Mouse (Mus musculus) lung, embryonic 16.5 days (tissue): ENCODE measurements around the gene Cyb5d1. TPM values are rescaled to one million over a fixed set of nuclear protein-coding genes. Genes with fewer than 3 reads are reported as not detected.

Experiments used
- ATAC-seq: fragments of 200-750 bp; cut with Nextera tagmentation; 2 replicates; pipeline ENCODE4 v1.8.0; 2017; ENCODE audit warnings: low read depth, mild to moderate bottlenecking, moderate library complexity
- H3K27ac ChIP-seq: fragments of 300-500 bp; sonication (generic); 2 replicates; pipeline ENCODE4 v1.5.1; 2014; ENCODE audit warnings: mild to moderate bottlenecking, control low read depth, low read length
- H3K27me3 ChIP-seq: fragments of 300-500 bp; sonication (generic); 2 replicates; pipeline ENCODE4 v1.6.1; 2014; ENCODE audit warnings: low read depth, low read length, mixed read lengths; ENCODE audit not compliant: control insufficient read depth, insufficient read depth
- H3K36me3 ChIP-seq: fragments of 300-500 bp; sonication (generic); 2 replicates; pipeline ENCODE4 v1.6.1; 2014; ENCODE audit warnings: low read length; ENCODE audit not compliant: control insufficient read depth, insufficient read depth
- H3K4me1 ChIP-seq: fragments of 300-500 bp; sonication (generic); replicated peaks from 2 replicates; pipeline ENCODE4 v1.6.1; 2014; ENCODE audit warnings: low read length, mixed read lengths; ENCODE audit not compliant: control insufficient read depth, insufficient read depth
- H3K4me2 ChIP-seq: fragments of 300-500 bp; sonication (generic); 2 replicates; pipeline ENCODE4 v1.6.1; 2014; ENCODE audit warnings: low read depth, low read length, control low read depth
- H3K4me3 ChIP-seq: fragments of 300-500 bp; sonication (generic); 2 replicates; pipeline ENCODE4 v1.5.1; 2014; ENCODE audit warnings: mild to moderate bottlenecking, low read length, control low read depth
- H3K9ac ChIP-seq: fragments of 300-500 bp; sonication (generic); 2 replicates; pipeline ENCODE4 v1.6.1; 2014; ENCODE audit warnings: low read length, control low read depth
- H3K9me3 ChIP-seq: fragments of 300-500 bp; sonication (generic); 2 replicates; pipeline ENCODE4 v1.6.1; 2016; ENCODE audit warnings: low read length; ENCODE audit not compliant: control insufficient read depth
- WGBS: fragments of 180-500 bp; shearing (Covaris S2); extraction: QIAGEN DNeasy Blood & Tissue Kit; methylation state at CpG from one replicate; pipeline ENCODE4 v1.1.7; 2014; 5-methylcytosine and 5-hydroxymethylcytosine counted together
- polyA plus RNA-seq: library from polyadenylated mRNA; unstranded; fragments of >200 nt; fragmentation: Nextera tagmentation; extraction: Ambion mirVana; gene quantifications from 2 replicates; pipeline ENCODE4 v1.2.1, GENCODE M21; 2015

Gene Cyb5d1
- polyA plus RNA-seq, 1 experiment from 2014 or later, result 32.6 TPM

- Histone ChIP-seq H3K4me3 (no peak overlapping the region), H3K36me3 (no peaks in the 10 kb centered on the region), H3K4me2 (no peak overlapping the region), H3K27me3 (peaks cover 3% of the 10 kb centered on the region; the same call in 1 of the 2 replicates), H3K4me1 (peaks cover 13% of the 10 kb centered on the region), H3K9me3 (no peaks in the 10 kb centered on the region), H3K9ac (no peak overlapping the region), H3K27ac (no peak overlapping the region)
- ATAC-seq, result no peak
- 73% methylated on average over 2 of the region's 2 CpGs for WGBS
These were observed 30.8 kb upstream of the Cyb5d1 start for GRCm38 (mm10) chr11:69426246-69426645.

GRCm38 (mm10) chr11:69423885-69424284, 28.5 kb upstream of the Cyb5d1 start:
- WGBS, result 54% methylated on average over 6 of the region's 6 CpGs
- Histone ChIP-seq H3K4me3 (no peak overlapping the region), H3K9me3 (no peaks in the 10 kb centered on the region), H3K4me2 (no peak overlapping the region), H3K27me3 (peaks cover 8% of the 10 kb centered on the region; the same call in 1 of the 2 replicates), H3K36me3 (no peaks in the 10 kb centered on the region), H3K27ac (no peak overlapping the region), H3K4me1 (peaks cover 24% of the 10 kb centered on the region), H3K9ac (no peak overlapping the region)
- ATAC-seq, result no peak

DNA sequence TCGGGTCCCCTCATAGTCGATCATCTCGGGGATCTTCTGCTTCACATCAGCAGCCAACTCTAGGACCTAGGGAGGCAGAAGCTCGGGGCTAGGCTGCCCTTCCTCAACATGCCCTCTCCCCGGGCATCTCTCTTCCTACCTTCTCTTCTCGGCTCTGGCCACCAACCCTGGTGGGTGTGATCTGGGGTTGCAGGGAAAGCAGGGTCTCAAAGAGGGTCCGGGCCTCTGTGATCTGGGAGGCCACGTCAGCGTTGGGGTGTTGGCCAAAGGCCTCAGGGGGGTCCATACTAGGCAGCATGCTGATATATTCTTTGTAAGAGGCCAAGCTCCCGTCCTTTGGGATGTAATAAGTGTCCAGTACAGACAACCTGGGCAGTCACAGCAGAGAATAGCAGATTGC, 27.4 kb upstream of the Cyb5d1 start:
- Histone ChIP-seq H3K27me3 (peaks cover 8% of the 10 kb centered on the region; the same call in 1 of the 2 replicates), H3K4me1 (peaks cover 22% of the 10 kb centered on the region), H3K27ac (no peak overlapping the region), H3K4me2 (no peak overlapping the region), H3K9ac (no peak overlapping the region), H3K36me3 (no peaks in the 10 kb centered on the region), H3K4me3 (no peak overlapping the region), H3K9me3 (no peaks in the 10 kb centered on the region)
- ATAC-seq, result no peak
- 85% methylated on average over 10 of the region's 10 CpGs for WGBS

DNA sequence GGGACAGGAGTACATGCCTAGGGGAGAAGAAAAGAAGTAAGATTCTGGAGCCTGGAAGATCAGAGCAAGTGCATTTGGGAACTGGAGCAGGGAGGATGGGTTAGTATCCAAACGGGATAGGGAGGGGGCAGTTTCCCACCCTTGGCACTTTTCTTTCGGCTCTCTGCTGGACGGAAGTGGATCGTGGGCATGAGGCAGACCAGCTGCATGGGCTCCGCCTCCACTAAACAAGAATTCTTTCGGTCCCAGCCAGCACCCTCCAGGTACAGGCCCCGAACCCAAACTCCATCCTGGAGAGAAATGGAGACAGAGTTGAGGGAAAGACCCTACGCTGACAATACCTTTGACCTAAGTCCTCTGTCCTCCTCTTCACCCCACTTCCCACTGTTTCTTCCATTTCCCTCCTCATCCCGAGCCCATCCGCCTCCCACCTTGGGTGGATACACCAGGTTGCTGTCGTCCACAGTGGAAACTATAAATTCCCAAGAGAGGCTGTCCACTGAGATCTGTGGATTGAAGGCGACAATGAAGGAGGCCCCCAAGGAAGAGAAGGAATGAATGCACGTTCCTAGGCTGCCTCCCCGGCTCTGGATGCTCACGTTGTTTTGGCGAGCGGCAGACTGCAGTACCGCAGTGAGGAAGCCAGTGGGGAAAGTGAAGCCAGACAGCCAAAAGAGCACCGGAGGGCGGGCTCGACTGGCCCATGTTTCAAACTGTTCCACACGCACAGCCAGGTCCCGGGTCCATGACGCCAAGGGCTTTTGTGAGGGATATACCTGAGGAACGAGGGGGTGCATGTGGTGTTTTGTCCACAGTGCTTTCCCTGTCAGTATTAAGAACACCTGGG, 25.9 kb upstream of the Cyb5d1 start:
- H3K4me1 ChIP-seq, result peaks cover 31% of the 10 kb centered on the region
- 21% methylated on average over 25 of the region's 25 CpGs for WGBS
- peak overlapping the region; percentile 43; the same call in 1 of the 2 replicates for H3K9ac ChIP-seq
- H3K4me2 ChIP-seq, result peak overlapping the region; percentile 96
- no peaks in the 10 kb centered on the region for H3K36me3 ChIP-seq
- peaks cover 8% of the 10 kb centered on the region; the same call in 1 of the 2 replicates for H3K27me3 ChIP-seq
- ATAC-seq, result no peak
- peak overlapping the region; percentile 56; the same call in 1 of the 2 replicates for H3K4me3 ChIP-seq
- no peak overlapping the region for H3K27ac ChIP-seq
- no peaks in the 10 kb centered on the region for H3K9me3 ChIP-seq

- WGBS, result 12% methylated on average over 10 of the region's 10 CpGs
- Histone ChIP-seq H3K4me1 (peaks cover 31% of the 10 kb centered on the region), H3K36me3 (no peaks in the 10 kb centered on the region), H3K9me3 (no peaks in the 10 kb centered on the region), H3K4me2 (peak overlapping the region; percentile 96), H3K9ac (peak overlapping the region; percentile 43; the same call in 1 of the 2 replicates), H3K4me3 (peak overlapping the region; percentile 56), H3K27ac (0 out of 2 replicates have a peak overlapping the region, but pooled peaks have one; percentile 17), H3K27me3 (peaks cover 8% of the 10 kb centered on the region; the same call in 1 of the 2 replicates)
- no peak for ATAC-seq
These were observed 25.1 kb upstream of the Cyb5d1 start for GRCm38 (mm10) chr11:69420554-69421000.

- H3K9ac ChIP-seq, result peak overlapping the region; percentile 58
- under 1% methylated on average over 31 of the region's 31 CpGs for WGBS
- H3K27me3 ChIP-seq, result peaks cover 8% of the 10 kb centered on the region; the same call in 1 of the 2 replicates
- ATAC-seq, result no peak
- H3K9me3 ChIP-seq, result no peaks in the 10 kb centered on the region
- H3K4me1 ChIP-seq, result peaks cover 33% of the 10 kb centered on the region
- peak overlapping the region; percentile 93 for H3K27ac ChIP-seq
- peak overlapping the region; percentile 56 for H3K4me3 ChIP-seq
- peak overlapping the region; percentile 96 for H3K4me2 ChIP-seq
- H3K36me3 ChIP-seq, result no peaks in the 10 kb centered on the region
These were observed 24.6 kb upstream of the Cyb5d1 start for GRCm38 (mm10) chr11:69419813-69420553.

DNA sequence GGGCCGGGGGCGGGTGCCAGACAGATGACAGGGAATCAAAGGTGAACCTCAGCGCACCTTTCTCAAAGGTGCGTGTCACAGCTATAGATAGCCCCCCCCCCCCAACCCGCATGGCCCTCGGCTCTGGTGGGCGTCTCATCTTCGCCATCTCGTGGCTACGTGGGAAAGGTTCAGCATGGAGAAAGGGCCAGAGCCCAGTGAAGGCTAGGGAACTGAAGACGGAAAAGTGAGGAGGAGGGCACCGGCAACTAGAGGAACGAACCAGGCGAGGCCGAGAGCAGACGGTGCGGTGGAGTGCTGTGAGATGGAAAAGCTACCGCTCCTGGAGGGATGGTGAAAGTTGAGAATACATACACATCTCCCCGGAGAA, 24.0 kb upstream of the Cyb5d1 start:
- H3K9ac ChIP-seq, result peak overlapping the region; percentile 58
- peaks cover 39% of the 10 kb centered on the region for H3K4me1 ChIP-seq
- no peaks in the 10 kb centered on the region for H3K9me3 ChIP-seq
- H3K27me3 ChIP-seq, result peaks cover 8% of the 10 kb centered on the region; the same call in 1 of the 2 replicates
- H3K4me2 ChIP-seq, result peak overlapping the region; percentile 96
- no peak for ATAC-seq
- under 1% methylated on average over 19 of the region's 19 CpGs for WGBS
- H3K36me3 ChIP-seq, result no peaks in the 10 kb centered on the region
- peak overlapping the region; percentile 56 for H3K4me3 ChIP-seq
- H3K27ac ChIP-seq, result peak overlapping the region; percentile 93

DNA sequence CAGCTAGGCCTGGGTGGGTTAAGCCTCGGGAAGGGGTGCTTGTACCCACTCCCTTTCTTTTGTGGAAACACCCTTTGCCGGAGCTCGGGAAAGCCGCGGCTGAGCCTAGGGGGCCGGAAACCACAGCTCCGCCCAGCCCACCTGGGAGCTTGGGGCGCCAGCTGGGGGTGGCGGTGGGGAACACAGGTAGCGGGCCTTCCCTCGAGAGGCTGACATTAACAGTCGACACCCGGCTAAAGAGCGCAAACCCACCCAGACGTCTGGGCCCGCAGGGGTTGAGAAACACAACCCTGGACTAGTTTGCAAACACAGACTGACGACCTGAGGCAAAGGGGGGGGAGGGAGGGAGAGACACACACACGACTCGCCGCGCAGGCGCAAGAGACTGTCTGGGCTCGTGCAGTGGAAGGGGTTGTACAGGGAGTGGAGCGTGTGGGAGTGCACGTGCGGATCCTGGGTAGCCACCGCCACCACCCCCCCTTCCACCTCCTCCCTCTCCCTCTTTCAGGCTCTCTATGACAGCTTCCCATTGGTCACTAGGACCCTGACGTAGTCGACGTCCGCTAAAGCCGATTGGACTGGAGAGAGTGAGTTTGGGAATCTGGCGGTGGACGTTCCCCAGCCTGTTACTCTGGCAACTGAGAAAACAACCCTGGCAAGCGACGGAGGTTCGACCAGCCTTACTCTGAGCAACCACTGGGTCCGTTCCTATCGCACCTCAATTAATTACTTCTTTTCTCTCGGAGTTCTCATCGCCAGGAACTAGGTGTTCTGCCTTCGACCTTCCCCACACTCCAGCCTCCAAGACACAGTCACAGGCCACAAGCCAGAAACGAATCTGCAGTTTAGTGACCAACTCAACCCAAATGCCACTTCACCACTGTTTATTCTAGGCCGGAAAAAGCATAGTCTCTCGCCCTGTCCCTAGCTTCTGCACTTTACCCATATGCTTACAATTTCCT, 23.3 kb upstream of the Cyb5d1 start:
- H3K27me3 ChIP-seq, result peaks cover 8% of the 10 kb centered on the region; the same call in 1 of the 2 replicates
- H3K27ac ChIP-seq, result peak overlapping the region; percentile 99
- H3K9ac ChIP-seq, result peak overlapping the region; percentile 73
- no peaks in the 10 kb centered on the region for H3K36me3 ChIP-seq
- peak overlapping the region; percentile 96 for H3K4me2 ChIP-seq
- no peaks in the 10 kb centered on the region for H3K9me3 ChIP-seq
- H3K4me1 ChIP-seq, result peaks cover 46% of the 10 kb centered on the region
- ATAC-seq, result peak; percentile 87
- under 1% methylated on average over 45 of the region's 45 CpGs for WGBS
- H3K4me3 ChIP-seq, result peak overlapping the region; percentile 66
